Mouse (Mus musculus) macrophage (primary cell): ENCODE data around the gene Ugt8a. TPM values are rescaled to one million over a fixed set of nuclear protein-coding genes. Genes with fewer than 3 reads are reported as not detected.

Source experiments
- H3K27ac ChIP-seq: fragments of 350-480 bp; formaldehyde crosslinking; 2 replicates; pipeline ENCODE4 v1.9.0; 2021
- H3K36me3 ChIP-seq: fragments of 350-480 bp; formaldehyde crosslinking; 2 replicates; pipeline ENCODE4 v1.9.0; 2021; ENCODE audit errors: inconsistent target
- H3K4me3 ChIP-seq: fragments of 350-480 bp; formaldehyde crosslinking; 2 replicates; pipeline ENCODE4 v1.9.0; 2021; ENCODE audit errors: inconsistent target
- H3K79me2 ChIP-seq: fragments of 350-480 bp; formaldehyde crosslinking; 2 replicates; pipeline ENCODE4 v1.9.0; 2021; ENCODE audit errors: inconsistent target
- WGBS: methylation state at CpG from one replicate; pipeline ENCODE4 v1.1.7; 2026; ENCODE audit warnings: inconsistent platforms; ENCODE audit not compliant: missing documents; 5-methylcytosine and 5-hydroxymethylcytosine counted together
- polyA plus RNA-seq: library from polyadenylated mRNA; stranded (reverse); fragments of 250-400 nt; gene quantifications from 3 replicates; pipeline ENCODE4 v1.2.4, GENCODE M21; 2018; ENCODE audit warnings: inconsistent platforms

The Ugt8a gene
- polyA plus RNA-seq, 1 experiment from 2014 or later: not detected

DNA sequence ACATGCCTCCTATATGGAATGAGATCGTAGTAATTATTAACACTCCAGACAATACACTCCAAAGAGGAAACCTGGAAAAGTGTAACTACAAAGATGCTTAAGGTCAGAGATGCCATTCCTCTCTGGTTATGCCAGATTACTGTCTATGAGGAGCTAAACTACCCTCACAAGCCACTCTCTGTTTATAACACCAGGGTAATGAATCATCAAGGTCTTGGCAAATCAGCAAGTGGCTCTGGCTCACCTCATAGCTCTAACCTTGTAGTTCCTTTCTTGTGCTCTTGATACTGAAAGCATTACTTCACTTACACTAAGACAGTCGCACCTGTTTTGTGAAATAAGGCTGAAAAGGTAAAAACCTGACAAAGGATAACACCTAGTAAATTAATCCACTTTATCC, 17.5 kb downstream of the Ugt8a start:
- WGBS: 72% methylated on average over 2 of the region's 2 CpGs
- Histone ChIP-seq H3K79me2 (no peaks in the 10 kb centered on the region), H3K36me3 (no peaks in the 10 kb centered on the region), H3K27ac (no peak overlapping the region), H3K4me3 (no peak overlapping the region)

GRCm38 (mm10) chr3:125898976-125899375, 39.4 kb downstream of the Ugt8a start:
- Histone ChIP-seq H3K36me3 (no peaks in the 10 kb centered on the region), H3K27ac (no peak overlapping the region), H3K4me3 (no peak overlapping the region), H3K79me2 (no peaks in the 10 kb centered on the region)
- 100% methylated on average over 1 of the region's 1 CpGs for WGBS

DNA sequence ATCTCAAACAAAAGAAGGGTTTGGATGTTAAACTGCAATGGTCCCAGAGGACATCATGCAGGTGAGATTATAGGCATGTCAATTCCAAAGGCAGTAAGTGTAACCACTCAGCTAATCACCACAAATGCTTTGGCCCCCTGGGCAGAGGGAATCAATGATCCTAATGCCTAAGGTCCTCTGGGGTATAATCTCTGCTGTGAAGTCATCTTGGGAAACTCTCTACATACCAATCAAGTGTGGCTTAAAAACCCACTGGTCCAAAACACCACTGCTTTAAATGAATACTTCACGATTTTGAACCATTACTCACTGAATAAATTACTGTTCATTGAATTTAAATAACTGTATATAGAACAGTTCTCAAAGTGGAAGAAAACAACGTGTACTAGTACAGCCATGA, 51.3 kb downstream of the Ugt8a start:
- Histone ChIP-seq H3K79me2 (no peaks in the 10 kb centered on the region), H3K36me3 (no peaks in the 10 kb centered on the region), H3K27ac (no peak overlapping the region), H3K4me3 (no peak overlapping the region)
- WGBS: 68% methylated on average over 2 of the region's 2 CpGs

DNA sequence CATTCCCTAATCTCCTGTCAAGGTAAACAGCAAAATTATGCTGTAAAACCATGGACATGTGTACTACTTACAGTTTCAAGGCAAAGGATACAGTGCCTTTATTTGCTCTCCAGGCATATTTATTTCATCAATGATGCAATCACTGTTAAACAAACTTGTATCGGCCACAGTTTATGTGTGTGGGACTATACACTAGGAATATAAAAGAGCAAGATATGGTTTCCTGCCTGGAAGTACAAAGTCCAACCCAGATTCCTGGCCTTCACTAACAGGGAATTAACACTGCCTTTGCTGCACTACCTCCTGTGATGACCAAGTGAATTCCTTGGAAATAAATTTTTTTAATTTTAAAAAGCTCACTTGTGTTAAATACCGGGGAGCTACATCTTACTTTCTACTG, 53.5 kb downstream of the Ugt8a start:
- no peak overlapping the region for H3K27ac ChIP-seq
- WGBS: 90% methylated on average over 2 of the region's 2 CpGs
- H3K36me3 ChIP-seq: no peaks in the 10 kb centered on the region
- H3K79me2 ChIP-seq: no peaks in the 10 kb centered on the region
- H3K4me3 ChIP-seq: no peak overlapping the region

GRCm38 (mm10) chr3:125884423-125884822, 54.0 kb downstream of the Ugt8a start:
- Histone ChIP-seq H3K4me3 (no peak overlapping the region), H3K27ac (no peak overlapping the region), H3K79me2 (no peaks in the 10 kb centered on the region), H3K36me3 (no peaks in the 10 kb centered on the region)
- WGBS: 79% methylated on average over 2 of the region's 2 CpGs

- no peaks in the 10 kb centered on the region for H3K79me2 ChIP-seq
- no peak overlapping the region for H3K4me3 ChIP-seq
- H3K27ac ChIP-seq: no peak overlapping the region
- no peaks in the 10 kb centered on the region for H3K36me3 ChIP-seq
These were observed 55.4 kb downstream of the Ugt8a start for GRCm38 (mm10) chr3:125883009-125883408.

DNA sequence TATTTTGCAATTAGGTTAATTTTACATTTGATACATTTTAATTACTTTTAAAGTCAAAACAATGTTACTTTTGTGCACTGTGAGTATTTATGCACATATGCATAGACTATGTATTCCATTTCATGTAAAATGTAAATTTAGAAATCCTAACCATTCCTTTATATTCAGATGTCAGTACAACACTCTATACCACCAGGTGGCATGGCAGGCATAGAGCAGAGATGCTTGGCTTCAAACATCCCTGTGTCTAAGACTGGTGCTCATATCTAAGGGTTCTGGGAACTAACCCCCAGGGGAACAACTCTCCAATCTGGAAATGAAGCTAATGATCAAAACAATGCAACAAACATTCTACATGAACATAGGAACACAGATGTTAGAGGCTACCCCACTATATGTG, 56.6 kb downstream of the Ugt8a start:
- H3K4me3 ChIP-seq: no peak overlapping the region
- no peaks in the 10 kb centered on the region for H3K36me3 ChIP-seq
- H3K27ac ChIP-seq: no peak overlapping the region
- no peaks in the 10 kb centered on the region for H3K79me2 ChIP-seq

- Histone ChIP-seq H3K36me3 (no peaks in the 10 kb centered on the region), H3K79me2 (no peaks in the 10 kb centered on the region), H3K4me3 (no peak overlapping the region), H3K27ac (no peak overlapping the region)
- WGBS: 81% methylated on average over 4 of the region's 4 CpGs
These were observed 64.0 kb downstream of the Ugt8a start for GRCm38 (mm10) chr3:125874371-125874770.

GRCm38 (mm10) chr3:125869873-125870272, 68.5 kb downstream of the Ugt8a start:
- H3K27ac ChIP-seq: no peak overlapping the region
- WGBS: 91% methylated on average over 4 of the region's 4 CpGs
- H3K4me3 ChIP-seq: no peak overlapping the region
- no peaks in the 10 kb centered on the region for H3K79me2 ChIP-seq
- no peaks in the 10 kb centered on the region for H3K36me3 ChIP-seq

- Histone ChIP-seq H3K4me3 (no peak overlapping the region), H3K36me3 (no peaks in the 10 kb centered on the region), H3K79me2 (no peaks in the 10 kb centered on the region), H3K27ac (no peak overlapping the region)
- WGBS: 63% methylated on average over 3 of the region's 3 CpGs
These were observed 76.8 kb downstream of the Ugt8a start for GRCm38 (mm10) chr3:125861601-125862000.

GRCm38 (mm10) chr3:125849163-125849872, 89.1 kb downstream of the Ugt8a start:
- Histone ChIP-seq H3K79me2 (no peaks in the 10 kb centered on the region), H3K27ac (no peak overlapping the region), H3K36me3 (no peaks in the 10 kb centered on the region), H3K4me3 (no peak overlapping the region)
- WGBS: 19% methylated on average over 6 of the region's 6 CpGs

GRCm38 (mm10) chr3:125828051-125828450, 110.4 kb downstream of the Ugt8a start:
- no peak overlapping the region for H3K27ac ChIP-seq
- 83% methylated on average over 4 of the region's 4 CpGs for WGBS
- no peaks in the 10 kb centered on the region for H3K36me3 ChIP-seq
- H3K79me2 ChIP-seq: no peaks in the 10 kb centered on the region
- H3K4me3 ChIP-seq: no peak overlapping the region

DNA sequence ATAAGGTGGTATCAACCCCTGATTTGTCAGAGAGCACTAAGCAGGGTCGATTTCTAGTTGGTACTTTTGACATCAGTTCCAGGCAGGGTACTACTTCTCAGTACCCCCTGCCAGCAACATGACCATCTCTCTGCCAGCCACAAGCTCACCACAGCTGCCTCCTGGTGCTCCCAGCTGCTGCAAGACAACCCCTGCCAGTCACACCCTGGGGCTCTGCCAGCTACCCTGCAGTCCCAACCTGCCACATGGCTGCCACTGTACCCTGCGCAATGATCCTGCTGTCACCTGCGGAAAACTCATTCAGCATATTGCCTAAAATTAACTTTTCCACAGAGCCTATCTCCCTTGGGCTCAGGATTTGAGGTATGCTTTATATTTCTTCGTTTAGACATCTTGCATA, 111.2 kb downstream of the Ugt8a start:
- H3K79me2 ChIP-seq: no peaks in the 10 kb centered on the region
- 76% methylated on average over 4 of the region's 4 CpGs for WGBS
- no peak overlapping the region for H3K4me3 ChIP-seq
- no peaks in the 10 kb centered on the region for H3K36me3 ChIP-seq
- no peak overlapping the region for H3K27ac ChIP-seq

- Histone ChIP-seq H3K27ac (no peak overlapping the region), H3K79me2 (no peaks in the 10 kb centered on the region), H3K36me3 (no peaks in the 10 kb centered on the region), H3K4me3 (no peak overlapping the region)
These were observed 118.7 kb downstream of the Ugt8a start for GRCm38 (mm10) chr3:125819741-125820140.
